Mouse (Mus musculus) forebrain, embryonic 11.5 days (tissue): Measurements from ENCODE around the gene 1700012B09Rik. TPM values are rescaled to one million over a fixed set of nuclear protein-coding genes. Genes with fewer than 3 reads are reported as not detected.

Experiments
- ATAC-seq: fragments of 200-750 bp; cut with Nextera tagmentation; replicated peaks from 2 replicates; pipeline ENCODE4 v1.8.0; 2017; ENCODE audit warnings: moderate TSS enrichment; ENCODE audit not compliant: low FRiP score
- DNase-seq: peaks from one replicate; pipeline ENCODE4 v3.0.0-alpha.2; 2017; ENCODE audit warnings: low spot score
- H3K27ac ChIP-seq: fragments of 300-500 bp; sonication (generic); 2 replicates; pipeline ENCODE4 v1.5.1; 2014; ENCODE audit warnings: low read depth, low read length
- H3K27me3 ChIP-seq: fragments of 300-500 bp; sonication (generic); 2 replicates; pipeline ENCODE4 v1.6.1; 2014; ENCODE audit warnings: mild to moderate bottlenecking, low read length, mixed read lengths; ENCODE audit not compliant: control insufficient read depth, insufficient read depth
- H3K36me3 ChIP-seq: fragments of 300-500 bp; sonication (generic); 2 replicates; pipeline ENCODE4 v1.6.1; 2014; ENCODE audit warnings: mild to moderate bottlenecking, low read length, moderate library complexity, mixed read lengths; ENCODE audit not compliant: control insufficient read depth, insufficient read depth
- H3K4me1 ChIP-seq: fragments of 300-500 bp; sonication (generic); replicated peaks from 2 replicates; pipeline ENCODE4 v1.6.1; 2014; ENCODE audit warnings: low read length, mixed read lengths; ENCODE audit not compliant: control insufficient read depth, insufficient read depth
- H3K4me2 ChIP-seq: fragments of 300-500 bp; sonication (generic); 2 replicates; pipeline ENCODE4 v1.6.1; 2014; ENCODE audit warnings: low read depth, mild to moderate bottlenecking, low read length, moderate library complexity, mixed read lengths; ENCODE audit not compliant: severe bottlenecking
- H3K4me3 ChIP-seq: fragments of 300-500 bp; sonication (generic); 2 replicates; pipeline ENCODE4 v1.5.1; 2014; ENCODE audit warnings: low read depth, low read length
- H3K9ac ChIP-seq: fragments of 300-500 bp; sonication (generic); 2 replicates; pipeline ENCODE4 v1.6.1; 2014; ENCODE audit warnings: low read length
- H3K9me3 ChIP-seq: fragments of 300-500 bp; sonication (generic); 2 replicates; pipeline ENCODE4 v1.6.1; 2016; ENCODE audit warnings: low read length, mixed read lengths; ENCODE audit not compliant: control insufficient read depth
- WGBS: fragments of 180-500 bp; shearing (Covaris S2); extraction: QIAGEN DNeasy Blood & Tissue Kit; methylation state at CpG from one replicate; pipeline ENCODE4 v1.1.7; 2014; 5-methylcytosine and 5-hydroxymethylcytosine counted together
- polyA plus RNA-seq: library from polyadenylated mRNA; unstranded; fragments of >200 nt; fragmentation: Nextera tagmentation; extraction: Ambion mirVana; gene quantifications from 2 replicates; pipeline ENCODE4 v1.2.1, GENCODE M21; 2014

Gene 1700012B09Rik
- polyA plus RNA-seq, 1 experiment from 2014 or later: not detected

DNA sequence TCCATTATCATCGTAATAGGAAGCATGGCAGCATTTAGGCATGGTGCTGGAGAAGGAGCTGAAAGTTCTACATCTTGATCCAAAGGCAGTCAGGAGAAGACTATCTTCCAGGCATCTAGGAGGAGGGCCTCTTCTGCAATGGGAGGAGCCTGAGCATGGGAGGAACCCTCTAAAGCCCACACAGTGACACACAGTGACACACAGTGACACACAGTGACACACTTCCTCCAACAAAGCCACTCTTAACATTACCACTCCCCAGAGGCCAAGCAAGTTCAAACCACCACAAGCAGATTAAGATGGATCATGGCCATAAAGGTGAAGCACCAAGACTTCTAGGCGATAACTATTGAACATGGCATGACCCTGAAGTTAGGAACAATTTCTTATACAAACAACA, 1.2 kb upstream of the 1700012B09Rik start:
- H3K4me1 ChIP-seq: no peaks in the 10 kb centered on the region
- no peak for DNase-seq
- H3K27ac ChIP-seq: no peak overlapping the region
- ATAC-seq: no peak
- 87% methylated on average over 2 of the region's 2 CpGs for WGBS
- no peak overlapping the region for H3K4me2 ChIP-seq
- no peak overlapping the region for H3K9ac ChIP-seq
- no peaks in the 10 kb centered on the region for H3K36me3 ChIP-seq
- H3K9me3 ChIP-seq: no peaks in the 10 kb centered on the region
- H3K4me3 ChIP-seq: no peak overlapping the region
- no peaks in the 10 kb centered on the region for H3K27me3 ChIP-seq

DNA sequence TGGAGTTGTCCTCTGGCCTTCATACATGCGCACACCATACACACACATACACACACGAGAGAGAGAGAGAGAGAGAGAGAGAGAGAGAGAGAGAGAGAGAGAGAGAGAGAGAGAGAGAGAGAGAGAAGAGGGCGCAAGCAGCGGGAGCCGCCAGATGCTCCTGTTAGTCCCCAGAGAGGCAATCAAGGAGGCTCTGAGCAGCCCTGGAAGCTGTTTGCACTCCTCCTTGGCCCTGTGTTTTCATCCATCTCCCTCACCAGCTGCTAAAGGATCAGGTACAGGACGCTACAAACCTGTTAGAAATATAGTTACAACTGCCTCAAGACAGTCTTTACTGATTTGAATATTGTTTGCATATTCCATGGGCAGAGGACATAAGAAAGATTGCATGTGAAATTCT, 1.0 kb downstream of the 1700012B09Rik start:
- no peak for ATAC-seq
- H3K4me1 ChIP-seq: no peaks in the 10 kb centered on the region
- no peaks in the 10 kb centered on the region for H3K27me3 ChIP-seq
- H3K4me3 ChIP-seq: no peak overlapping the region
- no peak overlapping the region for H3K9ac ChIP-seq
- no peak overlapping the region for H3K27ac ChIP-seq
- H3K9me3 ChIP-seq: no peaks in the 10 kb centered on the region
- no peak overlapping the region for H3K4me2 ChIP-seq
- DNase-seq: no peak
- WGBS: 67% methylated on average over 6 of the region's 6 CpGs
- no peaks in the 10 kb centered on the region for H3K36me3 ChIP-seq

DNA sequence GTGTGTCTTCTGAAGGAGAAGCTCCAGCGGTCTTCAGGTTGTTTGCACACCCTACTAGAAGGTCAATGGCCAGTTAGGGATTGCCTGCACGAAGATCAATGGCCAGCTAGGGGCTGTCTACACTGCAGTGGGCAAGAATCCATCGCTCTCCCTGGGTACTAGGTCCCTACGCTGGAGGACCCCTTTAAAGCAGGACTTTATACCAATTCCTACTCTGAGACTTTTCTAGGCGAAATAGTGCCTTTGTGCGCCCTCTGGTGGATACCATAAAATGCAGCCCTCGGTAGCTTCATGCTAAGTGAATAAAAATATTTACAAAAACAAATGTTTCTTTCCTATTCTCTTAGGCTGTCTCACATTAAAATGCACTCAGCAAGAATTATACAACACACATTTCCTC, 6.1 kb downstream of the 1700012B09Rik start:
- Histone ChIP-seq H3K4me2 (no peak overlapping the region), H3K27ac (no peak overlapping the region), H3K9me3 (no peaks in the 10 kb centered on the region), H3K9ac (no peak overlapping the region), H3K4me3 (no peak overlapping the region), H3K36me3 (no peaks in the 10 kb centered on the region), H3K4me1 (no peaks in the 10 kb centered on the region), H3K27me3 (no peaks in the 10 kb centered on the region)
- WGBS: 31% methylated on average over 7 of the region's 7 CpGs
- ATAC-seq (no peak; the same call in 1 of the 2 replicates), DNase-seq (peak; percentile 64)

DNA sequence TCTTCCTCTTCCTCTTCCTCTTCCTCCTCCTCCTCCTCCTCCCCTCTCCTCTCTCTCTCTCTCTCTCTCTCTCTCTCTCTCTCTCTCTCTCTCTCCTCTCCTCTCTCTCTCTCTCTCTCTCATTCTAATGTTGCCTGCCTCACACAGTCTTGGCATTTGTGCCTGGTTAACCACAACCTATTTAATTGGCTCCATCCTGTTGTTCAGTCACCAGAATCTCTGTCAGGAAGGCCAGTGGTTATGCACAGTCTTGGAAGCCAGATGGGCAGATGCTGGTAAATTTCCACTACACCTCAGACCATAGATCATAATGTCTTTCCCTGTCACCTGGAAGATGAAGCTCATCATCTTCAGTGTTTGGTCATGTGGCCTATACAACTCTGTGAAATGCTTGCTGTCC, 11.6 kb downstream of the 1700012B09Rik start:
- H3K9me3 ChIP-seq: no peaks in the 10 kb centered on the region
- ATAC-seq (no peak), DNase-seq (no peak)
- H3K4me1 ChIP-seq: no peaks in the 10 kb centered on the region
- H3K4me3 ChIP-seq: no peak overlapping the region
- H3K9ac ChIP-seq: no peak overlapping the region
- H3K36me3 ChIP-seq: no peaks in the 10 kb centered on the region
- no peak overlapping the region for H3K27ac ChIP-seq
- H3K27me3 ChIP-seq: no peaks in the 10 kb centered on the region
- no peak overlapping the region for H3K4me2 ChIP-seq

DNA sequence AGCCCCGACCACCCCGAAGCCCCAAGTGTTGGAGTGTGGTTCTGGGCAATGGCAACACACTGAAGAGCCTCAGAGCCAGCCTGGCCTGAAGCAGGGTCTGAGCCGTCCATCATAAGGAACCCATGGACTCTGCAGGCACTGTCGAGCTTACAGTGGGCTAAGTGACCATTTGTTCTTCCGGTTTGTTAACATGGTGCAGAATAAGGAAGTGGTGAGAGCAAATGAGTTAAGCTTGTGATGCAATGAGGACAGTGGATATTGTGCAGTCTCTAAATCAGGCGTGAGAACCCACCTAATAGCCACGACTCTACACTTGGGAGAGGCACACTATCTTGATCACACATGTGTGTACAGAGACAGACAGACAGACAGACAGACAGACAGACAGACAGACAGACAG, 12.2 kb downstream of the 1700012B09Rik start:
- H3K4me1 ChIP-seq: no peaks in the 10 kb centered on the region
- H3K9me3 ChIP-seq: no peaks in the 10 kb centered on the region
- H3K9ac ChIP-seq: no peak overlapping the region
- no peaks in the 10 kb centered on the region for H3K27me3 ChIP-seq
- H3K27ac ChIP-seq: no peak overlapping the region
- 78% methylated on average over 7 of the region's 7 CpGs for WGBS
- no peak overlapping the region for H3K4me2 ChIP-seq
- no peak for DNase-seq
- no peaks in the 10 kb centered on the region for H3K36me3 ChIP-seq
- ATAC-seq: no peak
- H3K4me3 ChIP-seq: no peak overlapping the region

DNA sequence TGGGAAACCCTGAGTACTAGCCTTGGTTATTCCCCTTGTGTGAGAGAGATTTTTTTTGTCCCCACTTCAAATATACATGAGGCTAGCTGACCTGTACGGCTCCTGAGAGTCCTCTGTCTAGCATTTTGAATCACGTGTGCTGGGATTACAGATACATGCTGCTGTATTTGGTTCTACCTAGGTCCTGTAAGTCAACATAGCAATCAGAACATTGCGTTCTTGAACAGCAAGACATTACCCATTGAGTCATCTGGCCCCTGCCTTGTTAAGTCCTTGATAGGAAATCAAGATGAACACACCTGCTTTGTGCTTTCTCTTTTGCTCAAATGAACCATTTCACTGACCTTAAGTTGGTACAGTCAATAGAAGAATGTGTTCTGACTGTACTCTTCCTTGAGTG, 16.4 kb downstream of the 1700012B09Rik start:
- H3K36me3 ChIP-seq: no peaks in the 10 kb centered on the region
- H3K9ac ChIP-seq: no peak overlapping the region
- H3K4me1 ChIP-seq: peaks cover 5% of the 10 kb centered on the region; the same call in 1 of the 2 replicates
- ATAC-seq (no peak), DNase-seq (peak; percentile 20)
- H3K9me3 ChIP-seq: no peaks in the 10 kb centered on the region
- H3K4me3 ChIP-seq: no peak overlapping the region
- no peak overlapping the region for H3K4me2 ChIP-seq
- H3K27ac ChIP-seq: no peak overlapping the region
- WGBS: 85% methylated on average over 3 of the region's 3 CpGs
- H3K27me3 ChIP-seq: peaks cover 12% of the 10 kb centered on the region

DNA sequence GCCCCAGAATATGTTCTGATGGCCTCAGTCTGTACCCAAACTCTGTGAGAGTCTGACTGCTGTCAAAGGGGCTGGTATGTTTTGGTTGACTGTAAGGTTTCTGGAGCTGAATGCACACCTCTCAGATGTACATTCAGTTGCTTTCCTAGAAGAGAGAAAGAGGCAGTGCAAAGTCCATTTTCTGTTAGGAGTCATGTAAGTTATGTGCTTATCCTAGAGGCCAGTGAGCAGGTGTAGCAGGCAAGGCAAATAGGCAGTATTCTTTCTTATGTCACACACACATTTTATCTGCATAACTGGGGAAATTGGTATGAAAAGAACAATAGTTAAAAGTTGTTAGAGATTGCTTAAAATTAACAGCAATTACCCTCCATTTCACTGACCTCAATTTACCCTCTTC, 16.9 kb downstream of the 1700012B09Rik start:
- H3K9me3 ChIP-seq: no peaks in the 10 kb centered on the region
- H3K4me2 ChIP-seq: no peak overlapping the region
- no peak overlapping the region for H3K4me3 ChIP-seq
- H3K27ac ChIP-seq: no peak overlapping the region
- ATAC-seq: no peak
- H3K9ac ChIP-seq: no peak overlapping the region
- no peak for DNase-seq
- H3K27me3 ChIP-seq: peaks cover 12% of the 10 kb centered on the region
- peaks cover 5% of the 10 kb centered on the region; the same call in 1 of the 2 replicates for H3K4me1 ChIP-seq
- no peaks in the 10 kb centered on the region for H3K36me3 ChIP-seq

DNA sequence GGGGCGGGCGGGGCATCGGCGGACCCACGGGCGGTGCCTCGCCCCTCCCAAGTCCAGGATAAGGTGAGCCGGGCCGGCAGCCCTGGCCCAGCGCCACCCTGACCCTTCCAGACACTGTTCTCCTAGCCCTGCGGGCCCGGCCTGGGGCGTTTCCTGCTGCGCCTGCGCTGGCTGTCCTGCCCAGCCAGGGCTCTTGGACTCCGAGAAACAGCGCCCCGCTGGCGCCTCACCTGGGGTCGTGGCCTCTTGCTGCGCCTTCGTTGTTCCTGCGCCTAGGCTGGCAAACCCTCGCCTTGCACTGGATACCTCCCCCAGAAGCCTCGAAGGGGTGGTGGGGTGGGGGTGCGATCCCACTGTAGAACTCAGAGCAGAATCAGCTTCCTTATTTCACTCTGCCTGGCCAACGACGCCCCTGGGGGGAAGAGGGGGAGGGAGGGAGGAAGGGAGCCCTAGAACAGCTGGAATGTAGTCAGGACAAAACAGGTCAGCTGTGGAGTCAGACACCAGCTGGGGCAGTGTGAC, 18.8 kb downstream of the 1700012B09Rik start, which contains the start of gene Fut4:
Gene Fut4, minus strand, starts transcription at position 393 of the 522 bp plus-strand sequence.
- H3K27me3 ChIP-seq: peaks cover 12% of the 10 kb centered on the region
- H3K9me3 ChIP-seq: no peaks in the 10 kb centered on the region
- H3K4me1 ChIP-seq: peaks cover 5% of the 10 kb centered on the region; the same call in 1 of the 2 replicates
- H3K9ac ChIP-seq: peak within 1 kb of the TSS; percentile 56
- no peaks in the 10 kb centered on the region for H3K36me3 ChIP-seq
- DNase-seq (peak; percentile 68), ATAC-seq (peak; percentile 79)
- H3K4me2 ChIP-seq: peak within 1 kb of the TSS; percentile 95
- peak within 1 kb of the TSS; percentile 51 for H3K4me3 ChIP-seq
- H3K27ac ChIP-seq: no peak within 1 kb of the TSS
- WGBS: under 1% methylated on average over 24 of the region's 28 CpGs

DNA sequence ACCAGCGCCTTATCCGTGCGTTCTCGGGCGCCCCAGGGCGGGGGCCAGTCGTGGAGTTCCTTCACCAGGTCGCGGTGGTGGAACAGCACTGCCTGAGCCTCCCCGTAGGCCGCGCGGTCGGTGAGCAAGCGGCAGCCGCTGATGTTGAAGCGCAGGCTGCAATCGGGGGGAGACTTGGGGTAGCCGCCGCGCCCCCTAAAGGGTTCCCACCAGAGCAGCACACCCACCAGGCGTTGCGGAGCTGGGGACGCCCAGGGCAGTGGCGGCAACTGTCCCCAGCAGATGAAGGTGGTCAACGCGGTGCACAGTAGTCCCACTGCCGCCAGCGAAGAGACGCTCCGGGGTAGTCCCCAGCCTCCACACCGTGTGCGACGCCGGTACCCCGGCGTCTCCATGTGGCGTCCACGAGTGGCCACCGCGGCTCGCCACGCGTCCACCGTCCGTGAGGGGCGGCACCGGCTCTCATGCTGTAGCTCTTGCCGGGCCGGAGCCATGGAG, 19.3 kb downstream of the 1700012B09Rik start:
- peaks cover 12% of the 10 kb centered on the region for H3K27me3 ChIP-seq
- peak; percentile 79 for ATAC-seq
- H3K36me3 ChIP-seq: no peaks in the 10 kb centered on the region
- DNase-seq: peak; percentile 70
- H3K27ac ChIP-seq: no peak overlapping the region
- peak overlapping the region; percentile 51 for H3K4me3 ChIP-seq
- peak overlapping the region; percentile 95 for H3K4me2 ChIP-seq
- H3K9ac ChIP-seq: peak overlapping the region; percentile 56
- H3K4me1 ChIP-seq: peaks cover 5% of the 10 kb centered on the region; the same call in 1 of the 2 replicates
- under 1% methylated on average over 49 of the region's 50 CpGs for WGBS
- no peaks in the 10 kb centered on the region for H3K9me3 ChIP-seq
